Comparison of ENCODE assay signal across 8 mouse cellular contexts in the genomic region with DNA sequence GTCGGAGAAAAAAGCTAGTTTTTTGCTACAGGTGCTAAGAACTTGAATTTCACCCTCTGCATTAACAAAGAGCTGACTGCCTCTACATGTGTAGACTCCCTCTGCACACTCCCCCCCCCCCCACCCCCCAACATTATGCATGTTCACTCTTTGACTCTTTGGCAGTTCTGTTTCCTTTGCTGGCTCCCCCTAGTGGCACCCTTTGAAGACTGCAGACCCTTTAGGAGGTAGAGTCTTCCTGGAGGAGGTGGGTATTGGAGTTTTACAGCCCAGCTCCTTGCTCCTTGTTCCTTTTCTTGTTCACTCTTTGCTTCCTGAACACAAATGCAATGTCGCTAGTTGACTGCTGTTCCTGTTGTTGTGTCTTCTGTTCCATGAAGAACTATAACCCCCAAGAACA.
A peak's percentile ranks its signal among the peaks of the same experiment; 100 is the strongest.
DNase-seq lines count a peak whose midpoint lies in the region; ATAC-seq lines count a peak whose summit lies in the region.

No protein-coding gene starts in this region.

- DNase-seq in adrenal gland, postnatal 10 days: peak; percentile 7
- DNase-seq in adrenal gland, adult 2 months: no peak
- DNase-seq in left cerebral cortex, postnatal 4 days: peak; percentile 4
- DNase-seq in left cerebral cortex, postnatal 36 days (ENCODE audit: low spot score in 2 of 2): no peak
- DNase-seq in limb, embryonic 10.5 days (ENCODE audit: low spot score): peak; percentile 31
- DNase-seq in thymus, postnatal 0 days (ENCODE audit: low spot score): peak; percentile 57
- DNase-seq in gastrocnemius, postnatal 10 days: no peak

- H3K4me1 ChIP-seq in limb, embryonic 10.5 days: no peaks in the 10 kb centered on the region
- H3K4me1 ChIP-seq in intestine, embryonic 16.5 days (ENCODE audit: control insufficient read depth, insufficient read depth, low read length): no peaks in the 10 kb centered on the region

- no peaks in the 10 kb centered on the region for H3K36me3 ChIP-seq in limb, embryonic 10.5 days
- no peaks in the 10 kb centered on the region for H3K36me3 ChIP-seq in intestine, embryonic 16.5 days (ENCODE audit: control insufficient read depth, insufficient read depth, low read length)

- no peaks in the 10 kb centered on the region for H3K27me3 ChIP-seq in limb, embryonic 10.5 days (ENCODE audit: low read depth, poor library complexity, severe bottlenecking)
- no peaks in the 10 kb centered on the region for H3K27me3 ChIP-seq in intestine, embryonic 16.5 days (replicated peaks; ENCODE audit: control insufficient read depth, insufficient read depth, low read length)

- no peaks in the 10 kb centered on the region for H3K9me3 ChIP-seq in limb, embryonic 10.5 days (replicated peaks)
- no peaks in the 10 kb centered on the region for H3K9me3 ChIP-seq in intestine, embryonic 16.5 days (ENCODE audit: control insufficient read depth, low read length)

- H3K27ac ChIP-seq in limb, embryonic 10.5 days: no peak overlapping the region
- H3K27ac ChIP-seq in intestine, embryonic 16.5 days (ENCODE audit: low read length): no peak overlapping the region

- no peak overlapping the region for H3K4me3 ChIP-seq in limb, embryonic 10.5 days
- H3K4me3 ChIP-seq in intestine, embryonic 16.5 days (ENCODE audit: low read length): no peak overlapping the region

- no peak overlapping the region for H3K9ac ChIP-seq in intestine, embryonic 16.5 days (ENCODE audit: low read depth, low read length)

- H3K4me2 ChIP-seq in intestine, embryonic 16.5 days (ENCODE audit: low read depth, low read length): no peak overlapping the region

- WGBS in limb, embryonic 10.5 days: 81% methylated on average over 2 of the region's 2 CpGs
- 83% methylated on average over 2 of the region's 2 CpGs for WGBS in intestine, embryonic 16.5 days

- intact Hi-C loops in left cerebral cortex, postnatal 4 days (cut with DNase I): no loop called here
- intact Hi-C loops in left cerebral cortex, postnatal 36 days (cut with DNase I): no loop called here

- no peak for ATAC-seq in intestine, embryonic 16.5 days

Comparison
In these comparisons a context has a peak if more than half of its experiments do, and no peak if none do; other contexts are left out.
1. DNase-seq: peak in adrenal gland, postnatal 10 days (single experiment), left cerebral cortex, postnatal 4 days (single experiment), limb, embryonic 10.5 days (single experiment) and thymus, postnatal 0 days (single experiment); none in adrenal gland, adult 2 months (single experiment), left cerebral cortex, postnatal 36 days (0 of 2) and gastrocnemius, postnatal 10 days (single experiment).